Mouse (Mus musculus): ENCODE data around the gene Pdia2. TPM values are rescaled to one million over a fixed set of nuclear protein-coding genes. Genes with fewer than 3 reads are reported as not detected.
"Not testable (repeated sequence)": the region's sequence is repeated elsewhere in the genome, so short reads cannot be mapped to it uniquely, and the experiment has no call there.

Pdia2 gene
- polyA plus RNA-seq, 1 experiment from 2014 or later, result 2.2 TPM

- no peak overlapping the region for H3K4me3 ChIP-seq (ENCODE audit: low read depth, low read length)
- no peaks in the 10 kb centered on the region for H3K27me3 ChIP-seq (ENCODE audit: control insufficient read depth, insufficient read depth, low read length)
- no peaks in the 10 kb centered on the region for H3K4me1 ChIP-seq (ENCODE audit: control insufficient read depth, insufficient read depth, low read length)
- WGBS (ENCODE audit: insufficient replicate concordance), result 93% methylated on average over 11 of the region's 11 CpGs
- no peak overlapping the region for H3K4me2 ChIP-seq
- H3K9me3 ChIP-seq (replicated peaks; ENCODE audit: control insufficient read depth, low read length), result no peaks in the 10 kb centered on the region
- no peak for ATAC-seq (replicated peaks; ENCODE audit: insufficient number of reproducible peaks, low FRiP score, low TSS enrichment)
- H3K27ac ChIP-seq (ENCODE audit: low read depth, low read length), result no peak overlapping the region
- peaks cover 27% of the 10 kb centered on the region for H3K36me3 ChIP-seq (ENCODE audit: control insufficient read depth, insufficient read depth, low read length)
- H3K9ac ChIP-seq (ENCODE audit: low read depth, low read length), result no peak overlapping the region
These were observed 10.6 kb downstream of the Pdia2 start for GRCm38 (mm10) chr17:26188091-26188805.

GRCm38 (mm10) chr17:26187592-26187991 lies 11.3 kb downstream of the Pdia2 start:
- Histone ChIP-seq H3K27ac (ENCODE audit: low read depth, low read length) (no peak overlapping the region), H3K36me3 (ENCODE audit: control insufficient read depth, insufficient read depth, low read length) (peaks cover 27% of the 10 kb centered on the region), H3K9ac (ENCODE audit: low read depth, low read length) (no peak overlapping the region), H3K27me3 (ENCODE audit: control insufficient read depth, insufficient read depth, low read length) (no peaks in the 10 kb centered on the region), H3K9me3 (replicated peaks; ENCODE audit: control insufficient read depth, low read length) (no peaks in the 10 kb centered on the region), H3K4me3 (ENCODE audit: low read depth, low read length) (no peak overlapping the region), H3K4me1 (ENCODE audit: control insufficient read depth, insufficient read depth, low read length) (no peaks in the 10 kb centered on the region), H3K4me2 (no peak overlapping the region)
- ATAC-seq (replicated peaks; ENCODE audit: insufficient number of reproducible peaks, low FRiP score, low TSS enrichment), result no peak
- WGBS (ENCODE audit: insufficient replicate concordance), result 96% methylated on average over 5 of the region's 5 CpGs

DNA sequence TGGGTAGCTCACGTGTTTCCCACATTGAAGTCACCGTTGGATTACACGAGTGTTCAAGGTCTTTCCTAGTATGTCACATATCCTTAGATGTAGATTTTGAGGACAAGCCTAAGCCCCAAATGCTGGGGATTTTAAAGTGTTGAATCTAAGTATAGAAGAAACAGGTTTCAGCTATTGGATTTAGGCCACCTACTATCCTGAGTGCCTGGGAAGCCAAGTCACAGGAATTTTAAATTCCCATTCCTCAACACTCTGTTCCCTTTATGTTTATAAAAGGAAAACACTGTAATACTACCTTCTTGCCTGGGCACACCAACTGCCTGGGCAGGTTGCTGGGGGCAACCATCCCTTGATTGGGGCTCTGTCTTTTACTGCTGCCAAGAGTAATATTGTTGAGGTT lies 17.7 kb downstream of the Pdia2 start:
- no peak for ATAC-seq (replicated peaks; ENCODE audit: insufficient number of reproducible peaks, low FRiP score, low TSS enrichment)
- Histone ChIP-seq H3K4me1 (ENCODE audit: control insufficient read depth, insufficient read depth, low read length) (no peaks in the 10 kb centered on the region), H3K9ac (ENCODE audit: low read depth, low read length) (no peak overlapping the region), H3K4me2 (no peak overlapping the region), H3K4me3 (ENCODE audit: low read depth, low read length) (no peak overlapping the region), H3K36me3 (ENCODE audit: control insufficient read depth, insufficient read depth, low read length) (peaks cover 13% of the 10 kb centered on the region), H3K9me3 (replicated peaks; ENCODE audit: control insufficient read depth, low read length) (no peaks in the 10 kb centered on the region), H3K27me3 (ENCODE audit: control insufficient read depth, insufficient read depth, low read length) (no peaks in the 10 kb centered on the region), H3K27ac (ENCODE audit: low read depth, low read length) (no peak overlapping the region)
- WGBS (ENCODE audit: insufficient replicate concordance), result 89% methylated on average over 3 of the region's 3 CpGs

- no peak for ATAC-seq (replicated peaks; ENCODE audit: insufficient number of reproducible peaks, low FRiP score, low TSS enrichment)
- H3K4me1 ChIP-seq (ENCODE audit: control insufficient read depth, insufficient read depth, low read length), result no peaks in the 10 kb centered on the region
- H3K36me3 ChIP-seq (ENCODE audit: control insufficient read depth, insufficient read depth, low read length), result peaks cover 11% of the 10 kb centered on the region
- H3K27me3 ChIP-seq (ENCODE audit: control insufficient read depth, insufficient read depth, low read length), result no peaks in the 10 kb centered on the region
- H3K4me3 ChIP-seq (ENCODE audit: low read depth, low read length), result no peak overlapping the region
- no peak overlapping the region for H3K9ac ChIP-seq (ENCODE audit: low read depth, low read length)
- no peak overlapping the region for H3K27ac ChIP-seq (ENCODE audit: low read depth, low read length)
- H3K4me2 ChIP-seq, result no peak overlapping the region
- no peaks in the 10 kb centered on the region for H3K9me3 ChIP-seq (replicated peaks; ENCODE audit: control insufficient read depth, low read length)
These were observed 20.3 kb downstream of the Pdia2 start for GRCm38 (mm10) chr17:26178611-26179010.

GRCm38 (mm10) chr17:26175248-26175647 lies 23.6 kb downstream of the Pdia2 start:
- H3K36me3 ChIP-seq (ENCODE audit: control insufficient read depth, insufficient read depth, low read length); ATAC-seq (replicated peaks; ENCODE audit: insufficient number of reproducible peaks, low FRiP score, low TSS enrichment); H3K9ac ChIP-seq (ENCODE audit: low read depth, low read length); H3K4me3 ChIP-seq (ENCODE audit: low read depth, low read length); H3K27me3 ChIP-seq (ENCODE audit: control insufficient read depth, insufficient read depth, low read length); H3K4me2 ChIP-seq; H3K9me3 ChIP-seq (replicated peaks; ENCODE audit: control insufficient read depth, low read length); H3K27ac ChIP-seq (ENCODE audit: low read depth, low read length); H3K4me1 ChIP-seq (ENCODE audit: control insufficient read depth, insufficient read depth, low read length): not testable (repeated sequence)
- 75% methylated on average over 2 of the region's 2 CpGs for WGBS (ENCODE audit: insufficient replicate concordance)

DNA sequence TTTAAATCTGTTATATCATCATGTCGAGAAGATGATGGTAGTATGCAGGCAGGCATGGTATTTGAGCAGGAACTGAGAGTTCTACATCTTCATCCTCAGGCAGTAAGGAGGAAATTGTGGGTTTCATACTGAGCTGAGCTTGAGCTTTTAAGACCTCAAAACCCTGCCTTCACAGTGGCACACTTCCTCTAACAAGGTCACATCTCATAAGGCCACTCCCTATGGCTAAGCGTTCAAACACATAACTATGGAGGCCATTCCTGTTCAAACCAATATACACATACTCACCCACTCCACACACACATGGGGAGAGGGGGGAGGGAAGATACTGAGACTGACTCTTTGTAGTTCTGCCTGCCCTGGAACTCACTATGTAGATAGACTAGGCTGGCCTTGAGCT lies 30.8 kb downstream of the Pdia2 start:
- 88% methylated on average over 2 of the region's 2 CpGs for WGBS (ENCODE audit: insufficient replicate concordance)
- ATAC-seq (replicated peaks; ENCODE audit: insufficient number of reproducible peaks, low FRiP score, low TSS enrichment), result no peak
- 0 out of 2 replicates have a peak, but pooled peaks cover 2% of the 10 kb centered on the region for H3K36me3 ChIP-seq (ENCODE audit: control insufficient read depth, insufficient read depth, low read length)
- H3K9me3 ChIP-seq (replicated peaks; ENCODE audit: control insufficient read depth, low read length), result no peaks in the 10 kb centered on the region
- no peak overlapping the region for H3K9ac ChIP-seq (ENCODE audit: low read depth, low read length)
- H3K4me2 ChIP-seq, result no peak overlapping the region
- H3K4me1 ChIP-seq (ENCODE audit: control insufficient read depth, insufficient read depth, low read length), result no peaks in the 10 kb centered on the region
- H3K4me3 ChIP-seq (ENCODE audit: low read depth, low read length), result no peak overlapping the region
- H3K27me3 ChIP-seq (ENCODE audit: control insufficient read depth, insufficient read depth, low read length), result no peaks in the 10 kb centered on the region
- no peak overlapping the region for H3K27ac ChIP-seq (ENCODE audit: low read depth, low read length)

DNA sequence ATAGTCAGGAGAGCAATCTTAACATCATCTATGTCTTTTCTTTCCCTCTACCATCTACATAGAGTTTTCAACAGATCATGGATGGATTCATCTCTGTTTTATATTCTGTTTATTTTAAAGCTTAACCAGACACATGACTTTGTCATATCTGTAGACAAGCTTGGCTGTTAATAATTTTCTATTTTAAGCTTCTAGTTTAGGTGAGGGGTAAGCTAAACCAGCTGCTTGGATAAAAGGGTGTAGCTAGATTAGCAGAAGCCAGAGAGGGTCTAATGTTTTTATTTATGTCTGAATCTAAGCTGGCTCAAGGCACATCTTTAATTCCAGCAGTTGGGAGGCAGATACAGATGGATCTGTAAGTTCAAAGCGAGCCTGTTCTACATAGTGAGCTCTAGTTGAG lies 36.2 kb downstream of the Pdia2 start:
- H3K9me3 ChIP-seq (replicated peaks; ENCODE audit: control insufficient read depth, low read length), result no peaks in the 10 kb centered on the region
- ATAC-seq (replicated peaks; ENCODE audit: insufficient number of reproducible peaks, low FRiP score, low TSS enrichment), result no peak
- H3K4me2 ChIP-seq, result no peak overlapping the region
- no peak overlapping the region for H3K4me3 ChIP-seq (ENCODE audit: low read depth, low read length)
- H3K9ac ChIP-seq (ENCODE audit: low read depth, low read length), result no peak overlapping the region
- no peak overlapping the region for H3K27ac ChIP-seq (ENCODE audit: low read depth, low read length)
- H3K4me1 ChIP-seq (ENCODE audit: control insufficient read depth, insufficient read depth, low read length), result no peaks in the 10 kb centered on the region
- H3K36me3 ChIP-seq (ENCODE audit: control insufficient read depth, insufficient read depth, low read length), result no peaks in the 10 kb centered on the region
- 94% methylated on average over 1 of the region's 1 CpGs for WGBS (ENCODE audit: insufficient replicate concordance)
- H3K27me3 ChIP-seq (ENCODE audit: control insufficient read depth, insufficient read depth, low read length), result no peaks in the 10 kb centered on the region

GRCm38 (mm10) chr17:26151886-26152630 lies 46.8 kb downstream of the Pdia2 start:
- no peaks in the 10 kb centered on the region for H3K27me3 ChIP-seq (ENCODE audit: control insufficient read depth, insufficient read depth, low read length)
- H3K4me2 ChIP-seq, result no peak overlapping the region
- no peaks in the 10 kb centered on the region for H3K9me3 ChIP-seq (replicated peaks; ENCODE audit: control insufficient read depth, low read length)
- WGBS (ENCODE audit: insufficient replicate concordance), result 85% methylated on average over 2 of the region's 2 CpGs
- no peak overlapping the region for H3K4me3 ChIP-seq (ENCODE audit: low read depth, low read length)
- H3K9ac ChIP-seq (ENCODE audit: low read depth, low read length), result no peak overlapping the region
- no peak overlapping the region for H3K27ac ChIP-seq (ENCODE audit: low read depth, low read length)
- no peak for ATAC-seq (replicated peaks; ENCODE audit: insufficient number of reproducible peaks, low FRiP score, low TSS enrichment)
- H3K4me1 ChIP-seq (ENCODE audit: control insufficient read depth, insufficient read depth, low read length), result no peaks in the 10 kb centered on the region
- H3K36me3 ChIP-seq (ENCODE audit: control insufficient read depth, insufficient read depth, low read length), result peaks cover 14% of the 10 kb centered on the region

DNA sequence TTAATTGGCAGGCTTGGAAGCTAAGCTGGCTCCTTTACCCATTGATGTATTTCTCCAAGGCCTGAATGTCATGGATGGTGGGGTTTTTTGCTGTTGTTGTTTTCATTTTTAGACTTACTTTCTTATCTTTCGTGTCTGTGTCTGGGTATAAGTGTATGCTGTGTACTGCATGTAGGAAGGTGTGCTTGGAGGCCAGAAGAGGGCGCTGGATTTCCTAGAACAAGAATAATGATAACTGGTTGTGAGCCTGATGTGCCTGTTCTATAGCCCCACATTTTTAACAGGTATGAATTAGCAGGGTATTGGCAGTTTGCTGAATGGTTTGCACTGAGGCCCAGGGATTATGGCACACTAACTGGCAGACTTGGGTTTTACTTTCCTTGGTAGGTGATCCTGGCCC lies 49.8 kb downstream of the Pdia2 start:
- Histone ChIP-seq H3K9ac (ENCODE audit: low read depth, low read length) (no peak overlapping the region), H3K36me3 (ENCODE audit: control insufficient read depth, insufficient read depth, low read length) (peaks cover 14% of the 10 kb centered on the region), H3K27ac (ENCODE audit: low read depth, low read length) (no peak overlapping the region), H3K4me2 (no peak overlapping the region), H3K9me3 (replicated peaks; ENCODE audit: control insufficient read depth, low read length) (no peaks in the 10 kb centered on the region), H3K4me3 (ENCODE audit: low read depth, low read length) (no peak overlapping the region), H3K4me1 (ENCODE audit: control insufficient read depth, insufficient read depth, low read length) (no peaks in the 10 kb centered on the region), H3K27me3 (ENCODE audit: control insufficient read depth, insufficient read depth, low read length) (no peaks in the 10 kb centered on the region)
- ATAC-seq (replicated peaks; ENCODE audit: insufficient number of reproducible peaks, low FRiP score, low TSS enrichment), result no peak
- 75% methylated on average over 2 of the region's 2 CpGs for WGBS (ENCODE audit: insufficient replicate concordance)
